Comparison of ENCODE assay signal across 30 mouse cellular contexts in the genomic region with DNA sequence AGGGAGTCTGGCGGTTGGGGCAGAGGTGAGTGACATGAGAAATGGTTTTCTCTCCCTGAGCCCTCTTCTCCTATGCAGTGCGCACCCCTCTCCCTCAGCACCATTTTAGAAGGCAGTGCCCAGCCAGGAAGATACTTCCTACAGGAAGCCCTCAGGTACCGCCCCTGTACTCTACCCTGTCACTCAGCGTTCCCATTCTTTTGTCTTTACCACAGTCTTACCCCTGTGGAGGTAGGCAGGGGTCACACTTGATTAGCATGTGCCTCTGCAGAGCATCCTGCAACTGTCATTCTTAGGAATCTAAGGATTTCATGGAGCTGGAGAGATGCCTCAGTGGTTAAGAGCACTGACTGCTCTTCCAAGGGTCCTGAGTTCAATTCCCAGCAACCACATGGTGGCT. TPM values are rescaled to one million over a fixed set of nuclear protein-coding genes. Genes with fewer than 3 reads are reported as not detected.
DNase-seq lines count a peak whose midpoint lies in the region; ATAC-seq and TF ChIP-seq lines count a peak whose summit lies in the region.
"Had no signal": no experiment of that assay in that cellular context is flagged by ENCODE, and none has a peak within 500 bp of the region (broad histone marks: within the 10 kb centered on the region; RNA-seq: fewer than 3 reads in every experiment).

No protein-coding gene starts in this region.

- no peak overlapping the region for H3K9ac ChIP-seq in stomach, embryonic 14.5 days (replicated peaks; ENCODE audit: low read depth, low read length)
- no peak overlapping the region for H3K9ac ChIP-seq in stomach, postnatal 0 days (ENCODE audit: low read length)
- H3K9ac ChIP-seq: embryonic facial prominence, embryonic 13.5 days; forebrain, embryonic 12.5 days; forebrain, embryonic 15.5 days; hindbrain, embryonic 14.5 days had no signal

- peaks cover 57% of the 10 kb centered on the region for H3K4me1 ChIP-seq in heart, embryonic 10.5 days
- H3K4me1 ChIP-seq in stomach, embryonic 14.5 days (ENCODE audit: control insufficient read depth, insufficient read depth, low read length) = peaks cover 25% of the 10 kb centered on the region
- no peaks in the 10 kb centered on the region for H3K4me1 ChIP-seq in stomach, postnatal 0 days (replicated peaks; ENCODE audit: control insufficient read depth, insufficient read depth)
- H3K4me1 ChIP-seq: forebrain, embryonic 15.5 days had no signal

- no peak for TF ChIP-seq EP300 in stomach, postnatal 0 days (optimal IDR thresholded peaks at IDR 0.05)

- no peaks in the 10 kb centered on the region for H3K27me3 ChIP-seq in heart, embryonic 10.5 days (ENCODE audit: insufficient read depth, poor library complexity, severe bottlenecking)
- H3K27me3 ChIP-seq in stomach, embryonic 14.5 days (ENCODE audit: control insufficient read depth, insufficient read depth, low read length) = no peaks in the 10 kb centered on the region
- H3K27me3 ChIP-seq in stomach, postnatal 0 days (ENCODE audit: control insufficient read depth, insufficient read depth, low read length) = no peaks in the 10 kb centered on the region
- H3K27me3 ChIP-seq: embryonic facial prominence, embryonic 13.5 days; forebrain, embryonic 15.5 days had no signal

- no peak for DNase-seq in heart, embryonic 10.5 days (ENCODE audit: low spot score)
- no peak for DNase-seq in heart, postnatal 10 days
- DNase-seq in stomach, postnatal 0 days (ENCODE audit: low spot score) = no peak
- DNase-seq in R1 (ENCODE audit: low read depth, low spot score) = peak; percentile 81
- DNase-seq in layer of hippocampus, adult 9-11 months = no peak
- DNase-seq: adrenal gland, adult 2 months; adrenal gland, postnatal 14 days; cerebellum, adult 11-12 months; cerebellum, adult 8-10 months; cerebellum, postnatal 10 days; cerebellum, postnatal 36 days; embryo, embryonic 11 days; gastrocnemius, postnatal 25 days; heart, adult 2 months; heart, postnatal 36 days; kidney, adult 2 months had no signal

- no peak for ATAC-seq in stomach, embryonic 14.5 days (ENCODE audit: insufficient number of reproducible peaks, insufficient read depth, low FRiP score, low read depth)
- no peak for ATAC-seq in stomach, postnatal 0 days (ENCODE audit: low FRiP score, low TSS enrichment)
- ATAC-seq: forebrain, embryonic 15.5 days; hindbrain, postnatal 0 days; inflammation-experienced regulatory T-cells, adult 6 months; Patski had no signal

- WGBS in heart, embryonic 10.5 days = 67% methylated on average over 4 of the region's 4 CpGs
- 65% methylated on average over 4 of the region's 4 CpGs for WGBS in stomach, embryonic 14.5 days
- WGBS in stomach, postnatal 0 days = 78% methylated on average over 3 of the region's 4 CpGs

- peak overlapping the region; percentile 62 for H3K27ac ChIP-seq in heart, embryonic 10.5 days
- H3K27ac ChIP-seq in stomach, embryonic 14.5 days (ENCODE audit: low read length) = 0 out of 2 replicates have a peak overlapping the region, but pooled peaks have one; percentile 4
- H3K27ac ChIP-seq in stomach, postnatal 0 days (replicated peaks) = no peak overlapping the region
- H3K27ac ChIP-seq: embryonic facial prominence, embryonic 13.5 days; forebrain, embryonic 12.5 days; forebrain, embryonic 15.5 days; heart, adult 2 months; hindbrain, embryonic 14.5 days; hindbrain, postnatal 0 days had no signal

- no peak overlapping the region for H3K4me3 ChIP-seq in heart, embryonic 10.5 days
- H3K4me3 ChIP-seq in stomach, embryonic 14.5 days (ENCODE audit: low read depth, low read length) = no peak overlapping the region
- H3K4me3 ChIP-seq in stomach, postnatal 0 days (ENCODE audit: low read depth, low read length) = no peak overlapping the region
- H3K4me3 ChIP-seq: embryonic facial prominence, embryonic 10.5 days; embryonic facial prominence, embryonic 13.5 days; erythroblast, embryonic 14.5 days; forebrain, embryonic 12.5 days; forebrain, embryonic 15.5 days; heart, adult 2 months; hindbrain, embryonic 10.5 days had no signal

- H3K4me2 ChIP-seq in stomach, embryonic 14.5 days (replicated peaks; ENCODE audit: low read depth, low read length) = no peak overlapping the region
- no peak overlapping the region for H3K4me2 ChIP-seq in stomach, postnatal 0 days (replicated peaks; ENCODE audit: low read depth)
- H3K4me2 ChIP-seq: embryonic facial prominence, embryonic 13.5 days; forebrain, embryonic 12.5 days; forebrain, embryonic 15.5 days; heart, embryonic 11.5 days; hindbrain, embryonic 14.5 days had no signal

- H3K9me3 ChIP-seq in heart, embryonic 10.5 days = no peaks in the 10 kb centered on the region
- H3K9me3 ChIP-seq in stomach, embryonic 14.5 days (ENCODE audit: control insufficient read depth, low read depth, low read length) = no peaks in the 10 kb centered on the region
- H3K9me3 ChIP-seq in stomach, postnatal 0 days (ENCODE audit: control insufficient read depth, low read length) = no peaks in the 10 kb centered on the region
- H3K9me3 ChIP-seq: embryonic facial prominence, embryonic 10.5 days; embryonic facial prominence, embryonic 13.5 days; forebrain, embryonic 12.5 days; forebrain, embryonic 15.5 days; G1E; hindbrain, embryonic 10.5 days had no signal

- intact Hi-C loops in heart, postnatal 10 days (cut with DNase I) = no loop called here

- peaks cover 24% of the 10 kb centered on the region for H3K36me3 ChIP-seq in heart, embryonic 10.5 days
- peaks cover 3% of the 10 kb centered on the region; the same call in 1 of the 2 replicates for H3K36me3 ChIP-seq in stomach, embryonic 14.5 days (ENCODE audit: control insufficient read depth, insufficient read depth, low read length)
- H3K36me3 ChIP-seq in stomach, postnatal 0 days (ENCODE audit: control insufficient read depth, insufficient read depth, low read length) = no peaks in the 10 kb centered on the region
- H3K36me3 ChIP-seq: embryonic facial prominence, embryonic 10.5 days; embryonic facial prominence, embryonic 13.5 days; forebrain, embryonic 12.5 days; forebrain, embryonic 15.5 days; G1E; hindbrain, embryonic 10.5 days had no signal

- TF ChIP-seq CTCF in stomach, postnatal 0 days (IDR thresholded peaks at IDR 0.05; ENCODE audit: low read depth) = no peak

RNA-seq across cellular contexts. Expression of gene Myrf, which starts 17.0 kb away (rescaled TPM):
- polyA plus RNA-seq in heart, embryonic 10.5 days (2016; fragmentation: Nextera tagmentation; extraction: Ambion mirVana) = 17.4 and 30.6 TPM in 2 replicates
- total RNA-seq in heart, postnatal 10 days (2021) = 1 to 10 TPM; 5.7 to 9.1 TPM
- 27.6 and 28.4 TPM in 2 replicates for polyA plus RNA-seq in stomach, embryonic 14.5 days (2014; fragmentation: Nextera tagmentation; extraction: Ambion mirVana)
- 9.6 and 10.7 TPM in 2 replicates for polyA plus RNA-seq in stomach, postnatal 0 days (2015; fragmentation: Nextera tagmentation; extraction: Ambion mirVana)
- total RNA-seq: gastrocnemius, adult 8-10 months; gastrocnemius, postnatal 25 days had no signal
- polyA plus RNA-seq: G1E; inflammation-experienced regulatory T-cells, adult 6 months had no signal

RNA-seq across cellular contexts. Expression of gene Fen1, which starts 19.6 kb away (rescaled TPM):
- 96.5 and 128 TPM in 2 replicates for polyA plus RNA-seq in heart, embryonic 10.5 days (2016; fragmentation: Nextera tagmentation; extraction: Ambion mirVana)
- total RNA-seq in heart, postnatal 10 days (2021) = 10 to 100 TPM; 12.3 to 14.4 TPM
- polyA plus RNA-seq in stomach, embryonic 14.5 days (2014; fragmentation: Nextera tagmentation; extraction: Ambion mirVana) = 65.1 and 70.4 TPM in 2 replicates
- 27.8 and 29.2 TPM in 2 replicates for polyA plus RNA-seq in stomach, postnatal 0 days (2015; fragmentation: Nextera tagmentation; extraction: Ambion mirVana)

RNA-seq across cellular contexts. Expression of gene Tmem258, which starts 19.7 kb away (rescaled TPM):
- polyA plus RNA-seq in heart, embryonic 10.5 days (2016; fragmentation: Nextera tagmentation; extraction: Ambion mirVana) = 384 and 400 TPM in 2 replicates
- 100 to 1,000 TPM; 145 TPM for total RNA-seq in heart, postnatal 10 days (2021)
- 453 and 489 TPM in 2 replicates for polyA plus RNA-seq in stomach, embryonic 14.5 days (2014; fragmentation: Nextera tagmentation; extraction: Ambion mirVana)
- 330 and 370 TPM in 2 replicates for polyA plus RNA-seq in stomach, postnatal 0 days (2015; fragmentation: Nextera tagmentation; extraction: Ambion mirVana)

RNA-seq across cellular contexts. Expression of gene Fads1, which starts 40.9 kb away (rescaled TPM):
- 76.6 and 89.6 TPM in 2 replicates for polyA plus RNA-seq in heart, embryonic 10.5 days (2016; fragmentation: Nextera tagmentation; extraction: Ambion mirVana)
- total RNA-seq in heart, postnatal 10 days (2021) = 10 to 100 TPM; 34.7 to 35.7 TPM
- polyA plus RNA-seq in stomach, embryonic 14.5 days (2014; fragmentation: Nextera tagmentation; extraction: Ambion mirVana) = 112 and 114 TPM in 2 replicates
- 36.3 TPM in 2 replicates for polyA plus RNA-seq in stomach, postnatal 0 days (2015; fragmentation: Nextera tagmentation; extraction: Ambion mirVana)
